Mouse (Mus musculus) cerebellum, adult 2 months (tissue): ENCODE measurements around the gene Pcgf3. TPM values are rescaled to one million over a fixed set of nuclear protein-coding genes. Genes with fewer than 3 reads are reported as not detected.

ENCODE experiments used
- DNase-seq, 2 experiments: peaks; one replicate each; pipeline ENCODE4 v3.0.0; 2021
- H3K27ac ChIP-seq: fragments of 200-500 bp; 2 replicates; pipeline ENCODE4 v1.5.1; 2012; ENCODE audit warnings: low read length, control low read depth, inconsistent platforms; ENCODE audit not compliant: insufficient read depth
- H3K27me3 ChIP-seq: fragments of 200-500 bp; 2 replicates; pipeline ENCODE4 v1.6.1; 2012; ENCODE audit warnings: inconsistent platforms, mild to moderate bottlenecking, low read length, moderate library complexity; ENCODE audit not compliant: control insufficient read depth, insufficient read depth
- H3K4me1 ChIP-seq: fragments of 200-500 bp; 2 replicates; pipeline ENCODE4 v1.6.1; 2011; ENCODE audit warnings: low read length; ENCODE audit not compliant: control insufficient read depth, insufficient read depth
- H3K4me3 ChIP-seq: fragments of 200-500 bp; replicated peaks from 2 replicates; pipeline ENCODE3; 2011; ENCODE audit warnings: mild to moderate bottlenecking, low read depth, low read length, control low read depth; ENCODE audit not compliant: insufficient read depth
- CTCF ChIP-seq: fragments of 200-500 bp; IDR thresholded peaks from 2 replicates; pipeline ENCODE4 v1.5.1; 2011; ENCODE audit warnings: low read depth, mild to moderate bottlenecking, control low read depth, low read length, moderate library complexity, borderline replicate concordance; ENCODE audit not compliant: insufficient read depth
- POLR2A ChIP-seq: fragments of 200-500 bp; IDR thresholded peaks from 2 replicates; pipeline ENCODE4 v1.6.1; 2011; ENCODE audit warnings: low read length, control low read depth, borderline replicate concordance; ENCODE audit not compliant: insufficient read depth
- WGBS: fragments of 180-500 bp; shearing (Covaris S2); methylation state at CpG from one replicate; pipeline ENCODE4 v1.1.7; 2018; 5-methylcytosine and 5-hydroxymethylcytosine counted together
- polyA plus RNA-seq: library from polyadenylated mRNA; depleted of rRNA; stranded (reverse); fragments of >200 nt; gene quantifications from 2 replicates; pipeline ENCODE4 v1.2.3, GENCODE M21; 2012

The Pcgf3 gene
- polyA plus RNA-seq, 1 experiment, result 14.7 TPM

DNA sequence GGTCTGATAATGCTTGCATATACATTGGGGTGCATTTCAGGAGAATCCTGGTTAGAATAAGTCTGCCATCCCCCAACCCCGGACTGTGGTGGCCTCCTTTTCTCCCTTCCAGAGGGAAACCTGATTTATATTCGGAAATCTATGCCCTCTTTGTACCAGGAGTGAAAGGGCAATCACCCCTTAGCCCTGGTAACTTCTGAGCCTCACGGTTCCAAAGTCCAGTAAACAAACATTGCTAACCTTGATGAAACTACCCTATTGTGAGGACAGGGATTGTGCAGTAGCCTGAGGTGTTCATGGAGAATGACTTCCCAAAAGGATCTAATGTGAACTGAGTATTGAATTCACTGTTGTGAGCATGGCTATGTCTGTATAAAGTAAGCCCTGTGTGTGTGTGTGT lies 6.9 kb upstream of the Pcgf3 start:
- no peaks in the 10 kb centered on the region for H3K4me1 ChIP-seq
- H3K27me3 ChIP-seq, result no peaks in the 10 kb centered on the region
- H3K4me3 ChIP-seq, result no peak overlapping the region
- no peak overlapping the region for H3K27ac ChIP-seq
- WGBS, result 46% methylated on average over 3 of the region's 3 CpGs
- TF ChIP-seq POLR2A (no peak), CTCF (no peak)
- DNase-seq, result no peak

DNA sequence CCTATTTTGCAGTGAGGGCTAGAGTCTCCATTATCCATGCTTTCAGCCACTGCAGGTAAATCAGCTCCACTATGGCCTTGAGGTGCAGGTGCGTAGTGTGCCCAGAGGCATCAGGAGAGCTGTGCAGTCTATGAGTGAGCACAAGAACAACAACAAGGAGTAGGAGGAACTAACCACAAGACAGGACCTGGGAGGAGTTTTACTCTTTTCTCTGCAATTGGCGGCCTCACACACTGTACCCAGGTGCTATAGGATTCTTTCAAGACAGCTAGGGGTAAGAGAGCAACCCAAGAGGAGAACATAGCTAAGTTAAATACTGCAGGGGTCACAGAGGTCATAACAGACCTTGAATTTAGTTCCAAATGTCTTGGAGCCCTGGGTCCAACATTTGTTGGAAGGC lies 2.3 kb upstream of the Pcgf3 start:
- no peak for DNase-seq
- H3K4me1 ChIP-seq, result peaks cover 6% of the 10 kb centered on the region
- no peak overlapping the region for H3K27ac ChIP-seq
- WGBS, result 98% methylated on average over 2 of the region's 2 CpGs
- H3K4me3 ChIP-seq, result no peak overlapping the region
- H3K27me3 ChIP-seq, result no peaks in the 10 kb centered on the region
- TF ChIP-seq CTCF, result no peak
- TF ChIP-seq POLR2A, result no peak

DNA sequence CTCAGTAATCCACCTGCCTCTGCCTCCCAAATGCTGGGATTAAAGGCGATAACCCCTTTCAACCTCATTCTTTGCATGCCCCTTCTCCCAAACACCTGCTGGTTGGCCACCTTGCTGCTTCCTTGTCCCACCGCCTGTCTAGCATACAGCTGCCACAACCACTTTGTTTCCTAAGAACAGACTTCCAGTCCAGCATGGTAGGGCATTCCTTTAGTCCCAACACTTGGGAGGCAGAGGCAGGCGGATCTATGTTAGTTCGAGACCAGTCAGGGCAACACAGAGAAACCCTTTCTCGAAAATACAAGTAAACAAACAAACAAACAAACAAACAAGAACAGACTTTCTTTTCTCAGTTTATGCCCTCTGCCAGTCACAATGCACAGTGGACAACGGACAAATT lies 571 bp upstream of the Pcgf3 start:
- Histone ChIP-seq H3K27ac (no peak overlapping the region), H3K4me1 (peaks cover 6% of the 10 kb centered on the region), H3K27me3 (no peaks in the 10 kb centered on the region), H3K4me3 (peak overlapping the region; percentile 89)
- DNase-seq, result peak in 1 of 2 experiments; percentile 18
- 47% methylated on average over 6 of the region's 6 CpGs for WGBS
- TF ChIP-seq POLR2A (no peak), CTCF (no peak)

DNA sequence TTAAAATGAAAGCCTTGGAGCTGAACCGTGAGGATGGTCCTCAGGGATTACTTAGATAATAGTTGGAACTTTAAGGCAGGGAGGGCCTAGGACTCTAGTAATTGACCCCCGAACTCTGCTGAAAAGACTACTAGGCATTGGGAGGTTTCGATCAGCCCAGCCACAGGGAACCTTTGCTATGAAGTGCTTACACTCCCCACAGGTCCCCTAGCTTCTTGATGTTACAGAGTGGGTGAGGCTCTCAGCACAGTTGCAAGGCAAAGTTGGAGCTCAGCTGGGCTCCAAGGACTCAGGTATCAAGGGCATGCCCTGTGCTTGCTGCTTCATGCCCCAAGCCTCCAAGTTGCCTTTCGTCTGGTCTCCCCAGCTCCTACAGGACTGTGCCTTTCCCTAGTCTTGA lies 1.4 kb downstream of the Pcgf3 start:
- H3K27me3 ChIP-seq, result no peaks in the 10 kb centered on the region
- H3K4me1 ChIP-seq, result peaks cover 8% of the 10 kb centered on the region
- TF ChIP-seq POLR2A (no peak), CTCF (no peak)
- peak in 1 of 2 experiments; percentile 19 for DNase-seq
- H3K4me3 ChIP-seq, result peak overlapping the region; percentile 89
- no peak overlapping the region for H3K27ac ChIP-seq
- WGBS, result 26% methylated on average over 4 of the region's 4 CpGs

DNA sequence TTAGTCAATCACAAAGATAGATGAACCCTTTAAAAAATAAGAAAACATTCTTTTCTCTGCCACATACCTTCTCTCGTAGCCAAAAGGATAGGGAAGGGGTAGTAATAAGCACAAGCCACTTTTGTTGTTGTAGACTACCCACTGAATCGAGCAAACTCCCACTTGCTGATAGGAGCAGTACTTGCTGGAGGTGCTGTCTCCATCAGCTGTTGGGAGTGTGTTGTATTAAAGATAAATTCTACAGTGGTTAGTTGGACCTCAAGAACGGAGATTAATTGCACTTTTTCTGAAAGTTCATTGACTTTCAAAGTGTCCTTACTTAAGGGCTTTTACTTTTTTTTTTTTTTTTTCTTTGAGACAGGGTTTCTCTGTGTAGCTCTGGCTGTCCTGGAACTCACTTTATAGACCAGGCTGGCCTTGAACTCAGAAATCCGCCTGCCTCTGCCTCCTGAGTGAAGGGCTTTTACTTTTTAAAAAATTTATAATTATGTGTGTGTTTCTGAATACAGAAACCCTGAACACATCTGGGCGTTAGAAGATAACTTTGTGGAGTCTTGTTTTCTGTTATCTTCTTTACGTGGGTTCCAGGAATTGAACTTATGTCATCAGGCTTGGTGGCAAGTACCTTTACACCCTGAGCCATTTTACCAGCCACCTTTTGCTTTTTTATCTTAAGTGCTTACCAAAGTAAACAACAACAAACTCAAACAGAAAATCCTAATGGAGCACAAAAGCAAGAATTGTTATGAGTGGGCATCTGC lies 4.3 kb downstream of the Pcgf3 start:
- Histone ChIP-seq H3K4me1 (peaks cover 8% of the 10 kb centered on the region), H3K4me3 (no peak overlapping the region), H3K27me3 (no peaks in the 10 kb centered on the region), H3K27ac (no peak overlapping the region)
- DNase-seq, result no peak
- 91% methylated on average over 6 of the region's 6 CpGs for WGBS
- no peak for TF ChIP-seq POLR2A

DNA sequence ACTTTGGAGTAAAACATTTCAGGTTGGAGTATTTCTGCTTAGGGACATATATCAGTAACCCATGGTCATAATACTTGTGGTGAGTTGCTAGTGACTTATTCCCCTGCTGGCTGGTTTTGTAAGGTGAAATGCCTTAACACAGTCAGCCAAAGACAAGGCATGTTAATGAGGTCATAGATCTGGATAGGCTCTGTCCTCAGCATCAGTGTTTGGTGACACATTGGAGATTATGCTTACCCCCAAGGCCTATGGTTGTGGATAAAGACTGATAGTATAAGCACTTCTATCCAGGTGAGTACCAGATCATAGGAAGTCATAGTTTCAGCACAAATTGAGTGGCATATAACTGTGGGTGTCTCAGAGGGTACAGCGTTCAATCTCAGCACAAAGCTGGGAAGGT lies 5.6 kb downstream of the Pcgf3 start:
- 31% methylated on average over 1 of the region's 1 CpGs for WGBS
- DNase-seq, result no peak
- Histone ChIP-seq H3K27me3 (no peaks in the 10 kb centered on the region), H3K4me1 (peaks cover 8% of the 10 kb centered on the region), H3K27ac (no peak overlapping the region), H3K4me3 (no peak overlapping the region)
- TF ChIP-seq POLR2A, result no peak
- TF ChIP-seq CTCF, result no peak

DNA sequence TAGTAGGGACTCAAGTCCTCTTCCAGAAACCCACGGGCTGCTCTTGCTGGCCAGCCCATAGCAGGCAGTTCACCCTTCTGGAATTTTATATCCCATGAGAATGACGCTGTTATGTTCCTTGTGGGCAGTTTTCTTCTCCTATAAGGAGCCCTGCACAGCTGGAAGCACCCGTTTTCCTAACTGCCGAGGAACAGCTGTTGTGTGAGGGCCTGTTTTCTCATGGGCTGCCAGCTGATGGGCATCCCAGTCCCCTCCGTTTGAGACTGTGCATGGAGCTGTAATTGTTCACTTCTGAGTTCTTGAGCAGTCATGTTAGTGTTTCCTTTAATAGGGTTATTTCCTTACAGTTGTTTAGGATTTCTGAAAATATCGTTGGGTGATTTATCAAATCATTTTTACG lies 8.6 kb downstream of the Pcgf3 start:
- peaks cover 3% of the 10 kb centered on the region; the same call in 1 of the 2 replicates for H3K4me1 ChIP-seq
- TF ChIP-seq CTCF, result no peak
- TF ChIP-seq POLR2A, result no peak
- 47% methylated on average over 7 of the region's 7 CpGs for WGBS
- DNase-seq, result no peak
- no peak overlapping the region for H3K4me3 ChIP-seq
- H3K27me3 ChIP-seq, result no peaks in the 10 kb centered on the region
- no peak overlapping the region for H3K27ac ChIP-seq

DNA sequence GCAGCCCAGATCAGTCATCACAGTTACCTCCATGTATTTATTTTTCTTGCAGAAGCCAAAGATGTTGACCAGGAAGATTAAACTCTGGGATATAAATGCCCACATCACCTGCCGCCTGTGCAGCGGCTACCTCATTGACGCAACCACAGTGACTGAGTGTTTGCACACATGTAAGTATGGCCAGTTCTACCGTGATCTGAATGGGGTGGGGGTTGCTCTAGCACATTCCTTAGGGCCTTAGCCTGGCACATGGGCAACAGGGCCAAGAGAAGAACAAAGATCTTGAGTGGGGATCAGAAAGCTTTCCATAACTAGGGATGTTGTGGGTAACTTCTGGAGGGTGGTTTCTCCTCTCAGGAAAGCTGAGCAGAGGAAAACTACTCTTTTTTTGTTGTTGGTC lies 12.7 kb downstream of the Pcgf3 start:
- Histone ChIP-seq H3K27ac (no peak overlapping the region), H3K4me1 (no peaks in the 10 kb centered on the region; the same call in 1 of the 2 replicates), H3K27me3 (no peaks in the 10 kb centered on the region), H3K4me3 (no peak overlapping the region)
- TF ChIP-seq CTCF (no peak), POLR2A (no peak)
- WGBS, result 84% methylated on average over 4 of the region's 4 CpGs
- no peak for DNase-seq

DNA sequence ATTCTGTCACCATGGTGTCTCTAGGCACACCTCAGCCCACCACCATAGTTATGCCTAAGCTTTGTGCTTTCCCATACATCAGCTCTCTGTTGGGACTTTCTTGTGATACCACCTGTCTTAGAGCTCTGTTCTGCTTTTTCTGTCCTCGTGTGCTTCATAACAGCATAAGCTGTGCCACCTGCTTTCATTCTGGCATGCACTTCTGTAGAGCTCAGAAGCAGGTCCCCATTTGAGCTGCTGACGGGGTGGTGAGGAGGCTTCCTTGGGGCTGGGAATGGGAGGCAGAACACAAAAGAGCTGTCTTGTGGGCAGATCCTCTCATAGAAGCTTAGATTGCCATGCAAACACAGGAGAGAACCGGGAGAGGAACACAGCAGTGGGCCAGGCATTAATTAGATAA lies 14.9 kb downstream of the Pcgf3 start:
- DNase-seq, result no peak
- Histone ChIP-seq H3K27ac (no peak overlapping the region), H3K4me3 (no peak overlapping the region), H3K4me1 (no peaks in the 10 kb centered on the region), H3K27me3 (no peaks in the 10 kb centered on the region)
- 76% methylated on average over 3 of the region's 3 CpGs for WGBS
- TF ChIP-seq POLR2A (no peak), CTCF (no peak)
